Mouse (Mus musculus) heart, embryonic 11.5 days (tissue): Measurements from ENCODE around the gene Cntrl. TPM values are rescaled to one million over a fixed set of nuclear protein-coding genes. Genes with fewer than 3 reads are reported as not detected.

Experiments used
- ATAC-seq: fragments of 200-750 bp; cut with Nextera tagmentation; replicated peaks from 2 replicates; pipeline ENCODE4 v1.8.0; 2017; ENCODE audit warnings: moderate library complexity; ENCODE audit not compliant: insufficient number of reproducible peaks, low FRiP score, low TSS enrichment
- H3K27ac ChIP-seq: fragments of 300-500 bp; sonication (generic); 2 replicates; pipeline ENCODE4 v1.5.1; 2014; ENCODE audit warnings: mild to moderate bottlenecking, low read depth, low read length
- H3K27me3 ChIP-seq: fragments of 300-500 bp; sonication (generic); 2 replicates; pipeline ENCODE4 v1.6.1; 2014; ENCODE audit warnings: mild to moderate bottlenecking, low read length, mixed read lengths; ENCODE audit not compliant: control insufficient read depth, insufficient read depth
- H3K36me3 ChIP-seq: fragments of 300-500 bp; sonication (generic); 2 replicates; pipeline ENCODE4 v1.6.1; 2014; ENCODE audit warnings: mild to moderate bottlenecking, low read length, moderate library complexity, mixed read lengths; ENCODE audit not compliant: control insufficient read depth, insufficient read depth
- H3K4me1 ChIP-seq: fragments of 300-500 bp; sonication (generic); 2 replicates; pipeline ENCODE4 v1.6.1; 2014; ENCODE audit warnings: low read length; ENCODE audit not compliant: control insufficient read depth, insufficient read depth
- H3K4me2 ChIP-seq: fragments of 300-500 bp; sonication (generic); 2 replicates; pipeline ENCODE4 v1.6.1; 2014; ENCODE audit warnings: mild to moderate bottlenecking, moderate library complexity
- H3K4me3 ChIP-seq: fragments of 300-500 bp; sonication (generic); 2 replicates; pipeline ENCODE4 v1.5.1; 2014; ENCODE audit warnings: low read depth, low read length
- H3K9ac ChIP-seq: fragments of 300-500 bp; sonication (generic); 2 replicates; pipeline ENCODE4 v1.6.1; 2014; ENCODE audit warnings: mild to moderate bottlenecking, low read depth, low read length, moderate library complexity
- H3K9me3 ChIP-seq: fragments of 300-500 bp; sonication (generic); replicated peaks from 2 replicates; pipeline ENCODE4 v1.6.1; 2016; ENCODE audit warnings: low read length; ENCODE audit not compliant: control insufficient read depth
- WGBS: fragments of 180-500 bp; shearing (Covaris S2); extraction: QIAGEN DNeasy Blood & Tissue Kit; methylation state at CpG from one replicate; pipeline ENCODE4 v1.1.7; 2014; ENCODE audit not compliant: insufficient replicate concordance; 5-methylcytosine and 5-hydroxymethylcytosine counted together
- polyA plus RNA-seq: library from polyadenylated mRNA; unstranded; fragments of >200 nt; fragmentation: Nextera tagmentation; extraction: Ambion mirVana; gene quantifications from 2 replicates; pipeline ENCODE4 v1.2.1, GENCODE M21; 2014

The Cntrl gene
- polyA plus RNA-seq, 1 experiment from 2014 or later, result 23.0 TPM

DNA sequence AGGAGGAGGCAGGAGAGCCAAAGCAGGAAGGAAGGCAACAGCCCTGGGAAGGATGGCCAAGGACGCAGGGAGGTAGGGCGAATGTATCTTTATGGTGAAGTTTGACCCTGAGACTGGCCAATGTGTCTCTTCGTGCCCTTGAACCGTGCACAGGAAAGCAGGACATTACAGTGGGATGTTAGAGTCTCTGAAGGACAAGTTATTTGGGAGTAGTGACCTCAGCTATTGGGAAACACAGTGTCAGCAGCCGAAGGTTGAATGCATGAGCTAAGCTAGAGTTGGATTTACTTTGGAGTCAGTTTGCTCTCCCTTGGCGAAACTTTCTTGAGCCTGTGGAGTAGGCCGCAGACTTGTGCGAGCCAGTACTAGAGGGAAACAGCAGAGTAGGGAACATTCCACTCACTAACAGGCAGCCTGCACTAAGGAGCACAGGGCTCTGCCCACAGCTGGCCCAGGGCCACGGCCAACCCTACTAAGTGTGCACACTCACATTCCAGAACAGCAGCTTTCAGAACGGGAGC is 62.1 kb downstream of the Cntrl start:
- Histone ChIP-seq H3K4me2 (no peak overlapping the region), H3K9ac (no peak overlapping the region)
- ATAC-seq, result peak; percentile 69

GRCm38 (mm10) chr2:35172246-35172645 is 63.0 kb downstream of the Cntrl start:
- Histone ChIP-seq H3K9ac (no peak overlapping the region), H3K36me3 (peaks cover 53% of the 10 kb centered on the region), H3K4me2 (no peak overlapping the region), H3K27me3 (no peaks in the 10 kb centered on the region), H3K9me3 (no peaks in the 10 kb centered on the region), H3K4me3 (no peak overlapping the region), H3K27ac (no peak overlapping the region), H3K4me1 (peaks cover 11% of the 10 kb centered on the region; the same call in 1 of the 2 replicates)
- 92% methylated on average over 4 of the region's 4 CpGs for WGBS
- ATAC-seq, result no peak

More for the DNA sequence above, 62.1 kb downstream of the Cntrl start:
- H3K9me3 ChIP-seq, result no peaks in the 10 kb centered on the region
- peaks cover 56% of the 10 kb centered on the region for H3K36me3 ChIP-seq
- WGBS, result 82% methylated on average over 10 of the region's 10 CpGs
- H3K4me1 ChIP-seq, result peaks cover 11% of the 10 kb centered on the region; the same call in 1 of the 2 replicates
- no peaks in the 10 kb centered on the region for H3K27me3 ChIP-seq
- peak overlapping the region; percentile 59; the same call in 1 of the 2 replicates for H3K27ac ChIP-seq
- no peak overlapping the region for H3K4me3 ChIP-seq

DNA sequence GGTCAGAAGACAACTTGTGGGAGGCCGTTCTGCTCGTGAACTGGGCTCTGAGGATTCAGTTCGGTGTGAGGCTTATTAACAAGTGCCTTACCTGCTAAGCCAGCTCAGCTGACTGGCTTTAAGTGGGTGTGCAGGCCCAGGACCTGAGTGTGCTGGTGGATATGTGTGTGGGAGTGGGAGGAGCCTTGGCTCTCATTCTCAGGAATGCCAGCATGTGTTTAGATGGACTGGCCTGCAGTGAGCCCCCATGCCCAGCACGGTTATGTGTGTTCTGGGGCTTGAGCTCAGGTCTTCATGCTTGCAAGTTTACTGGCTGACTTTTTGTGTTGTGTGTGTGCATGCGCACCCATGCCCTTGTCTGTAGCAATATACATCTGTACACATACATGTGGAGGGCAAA is 64.4 kb downstream of the Cntrl start:
- 87% methylated on average over 5 of the region's 5 CpGs for WGBS
- H3K4me1 ChIP-seq, result peaks cover 11% of the 10 kb centered on the region; the same call in 1 of the 2 replicates
- H3K4me2 ChIP-seq, result no peak overlapping the region
- H3K9me3 ChIP-seq, result no peaks in the 10 kb centered on the region
- H3K27me3 ChIP-seq, result no peaks in the 10 kb centered on the region
- H3K9ac ChIP-seq, result no peak overlapping the region
- H3K36me3 ChIP-seq, result peaks cover 53% of the 10 kb centered on the region
- no peak overlapping the region for H3K4me3 ChIP-seq
- no peak for ATAC-seq
- no peak overlapping the region for H3K27ac ChIP-seq

DNA sequence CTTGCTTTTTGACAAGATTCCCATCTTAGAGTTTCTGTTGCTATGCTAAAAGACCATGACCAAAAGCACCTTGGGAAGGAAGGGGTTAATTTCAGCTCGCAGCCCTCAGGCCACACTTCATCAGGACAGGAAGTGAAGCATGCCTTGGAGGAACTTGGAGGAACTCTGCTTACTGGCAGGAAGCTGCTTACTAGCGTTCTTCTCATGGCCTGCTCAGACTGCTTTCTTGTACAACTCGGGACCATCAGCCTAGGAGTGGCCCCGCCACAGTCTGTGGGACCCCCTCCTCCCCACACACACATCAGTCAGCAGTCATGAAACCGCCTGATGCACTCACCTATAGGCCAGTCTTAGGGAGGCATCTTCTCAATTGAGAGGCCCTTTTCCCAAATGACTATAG is 64.8 kb downstream of the Cntrl start:
- Histone ChIP-seq H3K27me3 (no peaks in the 10 kb centered on the region), H3K27ac (0 out of 2 replicates have a peak overlapping the region, but pooled peaks have one; percentile 29), H3K4me3 (no peak overlapping the region), H3K36me3 (peaks cover 53% of the 10 kb centered on the region), H3K9me3 (no peaks in the 10 kb centered on the region), H3K4me2 (no peak overlapping the region), H3K4me1 (peaks cover 11% of the 10 kb centered on the region; the same call in 1 of the 2 replicates), H3K9ac (0 out of 2 replicates have a peak overlapping the region, but pooled peaks have one; percentile 34)
- ATAC-seq, result no peak
- 34% methylated on average over 5 of the region's 5 CpGs for WGBS

- H3K4me1 ChIP-seq, result peaks cover 8% of the 10 kb centered on the region; the same call in 1 of the 2 replicates
- H3K36me3 ChIP-seq, result peaks cover 51% of the 10 kb centered on the region
- ATAC-seq, result no peak
- WGBS, result 88% methylated on average over 12 of the region's 12 CpGs
- no peak overlapping the region for H3K4me3 ChIP-seq
- H3K4me2 ChIP-seq, result no peak overlapping the region
- no peak overlapping the region for H3K27ac ChIP-seq
- no peaks in the 10 kb centered on the region for H3K9me3 ChIP-seq
- H3K9ac ChIP-seq, result no peak overlapping the region
- no peaks in the 10 kb centered on the region for H3K27me3 ChIP-seq
These were observed 66.2 kb downstream of the Cntrl start for GRCm38 (mm10) chr2:35175281-35176065.

DNA sequence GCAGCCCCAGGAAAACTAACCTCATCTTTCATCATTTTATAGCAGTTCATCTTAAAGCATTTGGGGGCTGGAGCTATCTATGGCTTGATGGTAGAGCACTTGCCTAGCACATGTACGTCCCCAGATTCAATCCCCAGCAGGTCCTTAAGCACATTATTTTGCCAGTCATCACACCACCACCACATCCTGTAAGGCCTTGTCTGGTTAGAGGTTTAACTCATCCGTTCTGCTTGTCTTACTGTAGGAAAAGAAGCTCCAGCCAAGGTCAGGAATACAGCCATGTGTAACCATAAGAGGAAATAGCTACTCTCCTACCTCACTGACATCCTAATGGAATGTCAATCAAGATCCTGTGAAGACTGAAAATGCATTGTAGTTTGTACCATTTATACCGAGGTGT is 68.9 kb downstream of the Cntrl start:
- H3K9ac ChIP-seq, result no peak overlapping the region
- H3K4me2 ChIP-seq, result no peak overlapping the region
- peaks cover 3% of the 10 kb centered on the region; the same call in 1 of the 2 replicates for H3K4me1 ChIP-seq
- no peaks in the 10 kb centered on the region for H3K9me3 ChIP-seq
- 79% methylated on average over 3 of the region's 3 CpGs for WGBS
- no peak for ATAC-seq
- peaks cover 42% of the 10 kb centered on the region for H3K36me3 ChIP-seq
- no peak overlapping the region for H3K4me3 ChIP-seq
- no peaks in the 10 kb centered on the region for H3K27me3 ChIP-seq
- H3K27ac ChIP-seq, result no peak overlapping the region

DNA sequence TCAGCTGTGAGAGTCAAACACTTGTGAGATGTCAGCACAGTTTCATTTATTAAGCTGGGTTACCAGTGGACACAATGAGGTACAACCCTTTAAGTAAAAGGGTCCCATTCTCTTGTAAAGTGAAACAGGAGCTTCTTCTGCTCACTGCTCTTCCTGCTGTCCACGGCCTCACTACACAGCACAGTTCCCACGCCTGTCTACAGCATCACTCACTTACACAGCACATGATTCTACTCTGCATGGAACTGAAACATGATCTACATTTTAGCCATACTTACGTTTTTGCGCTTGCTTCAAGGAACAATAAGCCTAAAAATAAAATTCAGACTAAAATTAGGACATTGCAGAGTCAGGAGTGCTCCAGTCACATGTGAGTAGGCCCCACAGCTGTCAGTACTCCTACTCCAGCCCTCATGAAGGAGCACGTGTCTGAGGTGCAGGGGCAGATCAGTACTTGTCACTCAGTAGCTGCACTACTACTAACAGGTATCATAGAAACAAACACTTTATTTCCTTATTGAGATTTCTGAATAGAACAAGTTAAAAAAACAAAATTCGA is 73.9 kb downstream of the Cntrl start:
- H3K9me3 ChIP-seq, result no peaks in the 10 kb centered on the region
- H3K9ac ChIP-seq, result no peak overlapping the region
- 71% methylated on average over 6 of the region's 6 CpGs for WGBS
- H3K4me2 ChIP-seq, result no peak overlapping the region
- no peak for ATAC-seq
- H3K27ac ChIP-seq, result peak overlapping the region; percentile 30; the same call in 1 of the 2 replicates
- H3K36me3 ChIP-seq, result peaks cover 24% of the 10 kb centered on the region
- H3K27me3 ChIP-seq, result no peaks in the 10 kb centered on the region
- no peak overlapping the region for H3K4me3 ChIP-seq
- H3K4me1 ChIP-seq, result no peaks in the 10 kb centered on the region

GRCm38 (mm10) chr2:35188929-35189328 is 79.6 kb downstream of the Cntrl start:
- Histone ChIP-seq H3K4me1 (0 out of 2 replicates have a peak, but pooled peaks cover 3% of the 10 kb centered on the region), H3K27me3 (no peaks in the 10 kb centered on the region), H3K27ac (no peak overlapping the region), H3K36me3 (0 out of 2 replicates have a peak, but pooled peaks cover 11% of the 10 kb centered on the region), H3K4me3 (no peak overlapping the region), H3K9ac (no peak overlapping the region), H3K9me3 (no peaks in the 10 kb centered on the region), H3K4me2 (no peak overlapping the region)
- WGBS, result 85% methylated on average over 5 of the region's 5 CpGs
- ATAC-seq, result no peak
